Mouse (Mus musculus) limb, embryonic 10.5 days (tissue): ENCODE results near the gene Pip5k1b. TPM values are rescaled to one million over a fixed set of nuclear protein-coding genes. Genes with fewer than 3 reads are reported as not detected.
"Not testable (repeated sequence)": the region's sequence is repeated elsewhere in the genome, so short reads cannot be mapped to it uniquely, and the experiment has no call there.

Source experiments
- DNase-seq: peaks from one replicate; pipeline ENCODE4 v3.0.0-alpha.2; 2017; ENCODE audit warnings: low spot score
- H3K27ac ChIP-seq: fragments of 300-500 bp; sonication (generic); 2 replicates; pipeline ENCODE4 v1.5.1; 2016; ENCODE audit warnings: mild to moderate bottlenecking
- H3K27me3 ChIP-seq: fragments of 300-500 bp; sonication (generic); 2 replicates; pipeline ENCODE4 v1.6.1; 2016; ENCODE audit warnings: low read depth, mild to moderate bottlenecking; ENCODE audit not compliant: poor library complexity, severe bottlenecking
- H3K36me3 ChIP-seq: fragments of 300-500 bp; sonication (generic); 2 replicates; pipeline ENCODE4 v1.6.1; 2016; ENCODE audit warnings: mild to moderate bottlenecking, moderate library complexity
- H3K4me1 ChIP-seq: fragments of 300-500 bp; sonication (generic); 2 replicates; pipeline ENCODE4 v1.6.1; 2016
- H3K4me3 ChIP-seq: fragments of 300-500 bp; sonication (generic); 2 replicates; pipeline ENCODE4 v1.5.1; 2016; ENCODE audit warnings: mild to moderate bottlenecking, moderate library complexity
- H3K9me3 ChIP-seq: fragments of 300-500 bp; sonication (generic); replicated peaks from 2 replicates; pipeline ENCODE4 v1.6.1; 2016; ENCODE audit warnings: mild to moderate bottlenecking
- WGBS: fragments of 180-500 bp; shearing (Covaris S2); methylation state at CpG from one replicate; pipeline ENCODE4 v1.1.7; 2016; 5-methylcytosine and 5-hydroxymethylcytosine counted together
- polyA plus RNA-seq: library from polyadenylated mRNA; unstranded; fragments of >200 nt; fragmentation: Nextera tagmentation; extraction: Ambion mirVana; gene quantifications from 2 replicates; pipeline ENCODE4 v1.2.1, GENCODE M21; 2016

Gene Pip5k1b
- polyA plus RNA-seq, 1 experiment from 2014 or later: 0.50 TPM

DNA sequence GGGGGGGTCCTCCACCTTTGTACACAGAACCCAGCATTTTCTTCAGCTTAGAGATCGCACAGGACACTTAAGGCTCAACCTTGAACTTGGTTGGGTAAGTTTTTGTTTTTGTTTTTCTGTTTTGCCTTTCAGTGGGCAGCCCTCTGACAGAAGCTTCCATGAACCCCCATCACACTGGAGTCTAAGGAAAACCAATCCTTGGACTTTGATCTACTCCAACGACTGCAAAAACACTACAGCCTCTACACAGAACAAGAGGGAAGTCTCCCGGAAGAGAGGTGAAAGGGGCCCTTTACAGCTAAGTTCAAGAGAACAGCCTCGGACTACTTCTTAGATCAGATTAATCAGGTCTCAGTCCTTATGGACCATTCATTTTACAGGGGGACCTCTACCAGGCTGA, 1.2 kb downstream of the Pip5k1b start:
- no peak overlapping the region for H3K27ac ChIP-seq
- no peaks in the 10 kb centered on the region for H3K9me3 ChIP-seq
- H3K27me3 ChIP-seq: peaks cover 48% of the 10 kb centered on the region
- no peak overlapping the region for H3K4me3 ChIP-seq
- H3K36me3 ChIP-seq: no peaks in the 10 kb centered on the region
- DNase-seq: no peak
- peaks cover 34% of the 10 kb centered on the region for H3K4me1 ChIP-seq
- WGBS: 35% methylated on average over 4 of the region's 4 CpGs

DNA sequence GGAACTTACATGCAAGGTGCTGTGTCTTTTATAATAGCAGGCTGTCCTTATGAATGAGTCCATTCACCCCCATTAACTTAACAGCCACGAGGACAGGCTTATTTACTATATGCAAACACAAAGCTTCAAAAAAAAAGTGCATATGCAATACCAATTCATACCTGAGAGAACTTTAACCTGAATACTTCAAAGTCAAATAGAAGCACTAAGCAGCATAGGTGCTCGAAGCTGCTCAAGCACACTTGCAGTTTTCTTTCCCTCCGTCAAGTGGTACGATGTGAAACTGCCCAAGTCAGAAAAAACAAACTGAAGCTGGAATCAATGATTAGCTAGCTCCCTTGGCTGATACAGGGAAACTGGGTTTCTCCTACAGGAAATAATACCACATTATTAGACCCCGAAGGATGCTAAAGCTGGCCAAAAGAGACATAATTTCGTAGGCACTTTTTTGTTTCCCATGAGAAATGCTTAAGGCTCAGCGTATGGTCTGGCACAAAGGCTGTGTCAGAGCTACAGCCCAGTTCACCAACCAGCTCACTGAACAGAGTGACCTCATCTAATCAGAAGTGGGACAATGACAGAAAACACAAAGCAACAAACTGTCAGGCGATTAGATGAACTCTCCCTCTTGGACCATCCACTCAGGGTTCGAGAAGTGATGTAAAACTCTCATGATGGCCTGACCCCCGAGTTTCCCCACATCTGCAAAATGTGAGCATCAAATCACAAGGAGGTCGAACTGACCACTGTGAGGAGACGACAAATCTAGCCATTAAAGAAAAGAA, 2.2 kb downstream of the Pip5k1b start:
- WGBS: 83% methylated on average over 12 of the region's 12 CpGs

DNA sequence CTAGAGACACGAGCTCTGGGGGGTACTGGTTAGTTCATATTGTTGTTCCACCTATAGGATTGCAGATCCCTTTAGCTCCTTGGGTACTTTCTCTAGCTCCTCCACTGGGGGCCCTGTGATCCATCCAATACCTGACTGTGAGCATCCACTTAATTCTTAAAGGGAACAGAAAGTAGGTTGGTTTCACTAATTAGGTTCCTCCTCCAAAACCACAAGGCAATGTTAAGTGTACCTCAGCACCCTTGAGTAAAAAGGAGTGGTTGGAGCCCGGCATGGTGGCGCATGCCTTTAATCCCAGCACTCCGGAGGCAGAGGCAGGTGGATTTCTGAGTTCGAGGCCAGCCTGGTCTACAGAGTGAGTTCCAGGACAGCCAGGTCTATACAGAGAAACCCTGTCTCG, 3.0 kb downstream of the Pip5k1b start:
- DNase-seq, H3K36me3 ChIP-seq: not testable (repeated sequence)
- 87% methylated on average over 6 of the region's 6 CpGs for WGBS

More for the DNA sequence above, 2.2 kb downstream of the Pip5k1b start:
- no peak for DNase-seq
- peaks cover 43% of the 10 kb centered on the region for H3K27me3 ChIP-seq
- H3K4me3 ChIP-seq: no peak overlapping the region
- no peak overlapping the region for H3K27ac ChIP-seq
- H3K36me3 ChIP-seq: no peaks in the 10 kb centered on the region
- peaks cover 34% of the 10 kb centered on the region for H3K4me1 ChIP-seq
- no peaks in the 10 kb centered on the region for H3K9me3 ChIP-seq

DNA sequence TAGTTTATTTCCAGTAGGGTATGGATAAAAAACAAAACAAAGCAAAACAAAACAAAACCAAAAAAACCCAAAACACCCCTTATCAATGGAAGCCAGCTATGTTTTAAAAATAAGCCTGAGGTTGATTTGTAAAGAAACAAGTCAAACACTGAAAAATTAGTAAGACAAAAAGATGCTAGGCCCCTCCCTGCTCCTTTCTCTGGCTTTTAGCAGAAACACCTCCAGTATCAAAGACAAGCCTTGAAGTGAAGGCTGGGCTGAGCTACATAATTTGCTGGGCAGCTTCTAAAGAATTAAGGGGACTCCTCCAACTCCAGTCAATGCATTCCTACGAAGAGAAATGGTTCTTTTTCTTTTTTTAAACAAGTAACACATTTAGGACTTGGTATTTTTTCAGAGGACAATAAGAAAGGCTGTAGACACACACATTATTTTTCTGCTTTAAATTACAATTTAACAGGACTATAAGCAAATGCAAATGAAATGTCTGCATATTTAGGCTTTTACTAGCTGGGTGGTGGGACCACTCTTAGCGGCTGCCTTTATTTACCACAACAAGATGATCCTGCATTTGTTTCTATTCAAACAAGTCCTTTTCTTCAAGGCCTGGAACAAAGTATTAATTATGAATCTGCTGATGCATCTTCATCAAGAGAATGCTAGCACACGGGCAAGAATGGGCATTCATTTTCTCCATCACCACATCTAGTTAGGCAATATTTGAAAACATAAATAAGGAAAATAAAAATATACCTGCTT, 4.3 kb downstream of the Pip5k1b start:
- H3K36me3 ChIP-seq: no peaks in the 10 kb centered on the region
- 66% methylated on average over 3 of the region's 3 CpGs for WGBS
- no peak overlapping the region for H3K27ac ChIP-seq
- H3K9me3 ChIP-seq: no peaks in the 10 kb centered on the region
- no peak overlapping the region for H3K4me3 ChIP-seq
- peaks cover 19% of the 10 kb centered on the region for H3K4me1 ChIP-seq
- DNase-seq: no peak
- peaks cover 30% of the 10 kb centered on the region for H3K27me3 ChIP-seq

More for the DNA sequence above, 3.0 kb downstream of the Pip5k1b start:
- H3K4me3 ChIP-seq, H3K27ac ChIP-seq, H3K9me3 ChIP-seq: not testable (repeated sequence)
- peaks cover 39% of the 10 kb centered on the region for H3K27me3 ChIP-seq
- peaks cover 32% of the 10 kb centered on the region for H3K4me1 ChIP-seq

DNA sequence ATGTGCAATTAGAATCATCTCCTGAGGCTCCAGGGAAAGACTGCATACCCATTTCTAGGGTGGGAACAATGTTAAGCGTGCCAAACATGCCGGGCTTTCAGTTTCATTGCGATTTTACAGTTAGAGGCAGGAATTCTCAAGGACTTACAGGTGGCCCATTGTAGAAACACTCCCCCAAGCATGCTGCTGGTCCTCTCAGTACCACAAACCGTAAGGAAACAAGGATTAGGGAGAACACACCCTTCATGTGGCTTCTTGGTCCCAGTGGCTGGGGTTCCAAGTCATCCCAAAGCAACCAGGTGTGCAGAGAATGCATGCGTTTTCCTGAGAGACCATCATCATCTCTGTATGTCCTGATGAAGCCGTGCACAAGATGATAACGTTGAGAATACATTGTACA, 4.9 kb downstream of the Pip5k1b start:
- Histone ChIP-seq H3K27ac (no peak overlapping the region), H3K36me3 (no peaks in the 10 kb centered on the region), H3K27me3 (peaks cover 27% of the 10 kb centered on the region), H3K4me3 (no peak overlapping the region), H3K9me3 (no peaks in the 10 kb centered on the region), H3K4me1 (peaks cover 13% of the 10 kb centered on the region)
- WGBS: 79% methylated on average over 7 of the region's 7 CpGs
- DNase-seq: no peak

DNA sequence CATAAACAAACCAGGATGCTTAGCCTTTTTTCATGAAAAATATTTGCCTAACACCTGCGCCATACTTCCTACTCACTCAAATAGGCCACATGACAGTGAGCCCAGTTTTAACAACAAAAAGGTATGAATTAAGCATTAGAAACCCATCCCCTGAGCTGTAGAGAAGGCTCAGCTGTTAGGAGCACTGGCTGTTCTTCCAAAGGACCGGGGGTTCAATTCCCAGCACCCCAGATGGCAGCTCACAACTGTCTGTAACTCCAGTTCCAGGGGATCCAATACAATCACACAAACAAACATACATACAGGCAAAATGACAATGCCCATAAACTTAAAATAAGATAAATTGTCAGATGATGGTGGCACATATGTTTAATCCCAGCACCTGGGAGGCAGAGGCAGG, 5.7 kb downstream of the Pip5k1b start:
- Histone ChIP-seq H3K4me3 (no peak overlapping the region), H3K27me3 (peaks cover 21% of the 10 kb centered on the region), H3K9me3 (no peaks in the 10 kb centered on the region), H3K4me1 (peaks cover 6% of the 10 kb centered on the region), H3K27ac (no peak overlapping the region), H3K36me3 (no peaks in the 10 kb centered on the region)
- WGBS: 98% methylated on average over 2 of the region's 2 CpGs
- DNase-seq: no peak

DNA sequence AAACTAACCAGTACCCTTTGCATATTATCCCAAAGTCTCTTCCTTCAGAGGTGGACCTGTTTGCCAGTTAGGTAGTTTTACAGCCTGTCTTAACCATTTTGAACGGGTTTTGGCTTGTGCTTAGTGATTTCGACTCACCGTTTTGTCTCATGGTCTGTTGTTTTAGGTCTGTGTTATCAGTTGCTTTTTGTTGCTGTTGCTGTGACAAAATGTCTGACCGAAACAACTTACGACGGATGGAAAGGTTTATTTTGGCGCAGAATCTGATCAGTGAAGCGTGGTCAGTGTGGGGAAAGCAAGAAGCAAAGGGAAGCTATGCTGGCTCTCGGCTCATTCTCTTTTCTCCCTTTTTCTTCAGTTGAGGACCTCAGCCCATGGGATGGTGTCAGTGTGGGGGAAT, 7.3 kb downstream of the Pip5k1b start:
- WGBS: 94% methylated on average over 9 of the region's 9 CpGs
- 0 out of 2 replicates have a peak, but pooled peaks cover 4% of the 10 kb centered on the region for H3K27me3 ChIP-seq
- H3K27ac ChIP-seq: no peak overlapping the region
- DNase-seq: no peak
- no peaks in the 10 kb centered on the region for H3K9me3 ChIP-seq
- H3K36me3 ChIP-seq: no peaks in the 10 kb centered on the region
- no peaks in the 10 kb centered on the region for H3K4me1 ChIP-seq
- no peak overlapping the region for H3K4me3 ChIP-seq

DNA sequence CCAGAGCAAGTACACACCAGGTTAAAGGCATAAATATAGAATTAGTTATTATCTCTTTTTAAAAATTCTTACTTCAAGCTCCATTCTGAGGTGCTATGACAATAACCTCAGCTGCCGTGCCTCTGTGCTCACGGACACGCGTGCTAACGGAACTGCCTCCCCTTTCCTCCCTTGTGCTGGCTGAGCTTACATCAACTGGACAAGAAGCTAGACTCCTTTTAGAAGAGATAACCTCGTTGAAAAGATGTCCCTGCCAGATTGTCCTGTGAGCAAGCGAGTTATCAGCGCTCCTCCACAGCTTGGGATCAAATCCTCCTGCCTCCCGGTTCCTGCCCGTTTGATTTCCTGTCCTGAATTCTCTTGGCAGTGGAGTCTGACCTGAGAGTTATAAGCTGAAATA, 9.5 kb downstream of the Pip5k1b start:
- Histone ChIP-seq H3K4me3 (no peak overlapping the region), H3K27me3 (no peaks in the 10 kb centered on the region), H3K9me3 (no peaks in the 10 kb centered on the region), H3K27ac (no peak overlapping the region), H3K4me1 (no peaks in the 10 kb centered on the region), H3K36me3 (no peaks in the 10 kb centered on the region)
- 89% methylated on average over 10 of the region's 10 CpGs for WGBS
- no peak for DNase-seq

DNA sequence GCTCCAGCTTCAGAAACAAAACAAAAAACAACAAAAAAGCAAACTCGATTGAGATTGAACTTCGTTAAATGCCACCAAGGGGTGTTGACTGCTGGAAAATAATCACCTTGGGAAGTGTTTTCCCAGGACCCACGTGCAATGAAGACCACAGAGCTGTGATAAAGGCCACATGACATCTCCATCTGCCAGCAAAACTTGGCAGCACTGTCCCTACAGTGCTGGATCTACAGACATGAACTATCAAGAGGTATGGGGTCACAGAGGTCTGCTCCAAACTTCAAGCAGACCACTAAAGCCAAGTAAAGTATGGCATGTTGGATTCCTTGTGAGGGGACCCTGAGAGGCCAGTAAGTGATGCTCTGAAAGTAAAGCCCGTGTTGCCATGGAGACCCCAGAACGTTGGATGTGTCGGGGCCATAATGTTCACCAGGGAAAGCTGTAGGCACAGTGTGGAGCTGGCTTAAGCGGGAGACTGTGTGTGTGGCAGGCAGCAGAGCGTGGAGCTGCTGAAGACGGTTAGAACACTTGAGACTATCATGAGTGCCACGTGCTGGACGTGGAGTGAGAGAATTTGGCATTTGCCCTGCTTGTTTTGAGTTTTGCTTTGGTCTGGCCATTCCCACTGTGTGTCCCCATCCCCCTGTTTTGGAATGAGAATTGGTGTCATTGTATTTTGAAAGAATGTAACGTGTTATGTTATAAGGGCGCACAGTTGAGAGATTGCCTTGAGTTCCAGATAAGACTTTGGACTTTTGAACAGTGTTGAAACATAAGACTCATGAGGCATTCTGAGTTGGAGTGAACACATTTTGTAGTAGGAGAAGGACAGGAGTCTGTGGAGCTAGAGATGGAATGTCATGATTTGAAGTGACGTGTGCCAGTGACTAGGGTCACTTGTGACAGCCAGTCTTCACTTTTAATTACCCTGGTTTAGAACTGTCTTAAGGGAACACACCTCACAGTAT, 12.0 kb downstream of the Pip5k1b start:
- H3K4me1 ChIP-seq: no peaks in the 10 kb centered on the region
- H3K36me3 ChIP-seq: no peaks in the 10 kb centered on the region
- 91% methylated on average over 14 of the region's 14 CpGs for WGBS
- no peaks in the 10 kb centered on the region for H3K9me3 ChIP-seq
- H3K4me3 ChIP-seq: no peak overlapping the region
- no peak overlapping the region for H3K27ac ChIP-seq
- no peaks in the 10 kb centered on the region for H3K27me3 ChIP-seq
- DNase-seq: no peak

DNA sequence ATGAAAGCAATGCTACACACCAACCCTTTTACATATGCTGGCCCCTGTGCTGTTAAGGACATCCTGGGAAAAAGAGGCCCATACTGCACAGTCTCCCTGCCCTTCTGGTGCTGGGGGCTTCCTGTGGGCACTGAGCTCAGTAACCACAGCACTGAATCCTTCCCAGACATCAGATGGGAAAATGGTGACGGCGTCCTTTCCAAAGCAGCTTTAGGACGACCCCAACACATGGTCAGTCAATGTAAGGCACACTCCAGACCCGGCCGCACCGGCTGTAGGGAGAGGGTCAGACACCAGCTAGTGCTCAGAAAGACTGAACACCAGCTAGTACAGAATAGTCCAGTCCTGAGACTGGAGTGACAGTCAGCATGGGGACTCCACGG, 13.4 kb downstream of the Pip5k1b start:
- H3K27ac ChIP-seq: no peak overlapping the region
- H3K27me3 ChIP-seq: no peaks in the 10 kb centered on the region
- no peak overlapping the region for H3K4me3 ChIP-seq
- no peak for DNase-seq
- H3K9me3 ChIP-seq: no peaks in the 10 kb centered on the region
- H3K36me3 ChIP-seq: no peaks in the 10 kb centered on the region
- H3K4me1 ChIP-seq: no peaks in the 10 kb centered on the region
- 92% methylated on average over 7 of the region's 7 CpGs for whole genome bisulfite sequencing

DNA sequence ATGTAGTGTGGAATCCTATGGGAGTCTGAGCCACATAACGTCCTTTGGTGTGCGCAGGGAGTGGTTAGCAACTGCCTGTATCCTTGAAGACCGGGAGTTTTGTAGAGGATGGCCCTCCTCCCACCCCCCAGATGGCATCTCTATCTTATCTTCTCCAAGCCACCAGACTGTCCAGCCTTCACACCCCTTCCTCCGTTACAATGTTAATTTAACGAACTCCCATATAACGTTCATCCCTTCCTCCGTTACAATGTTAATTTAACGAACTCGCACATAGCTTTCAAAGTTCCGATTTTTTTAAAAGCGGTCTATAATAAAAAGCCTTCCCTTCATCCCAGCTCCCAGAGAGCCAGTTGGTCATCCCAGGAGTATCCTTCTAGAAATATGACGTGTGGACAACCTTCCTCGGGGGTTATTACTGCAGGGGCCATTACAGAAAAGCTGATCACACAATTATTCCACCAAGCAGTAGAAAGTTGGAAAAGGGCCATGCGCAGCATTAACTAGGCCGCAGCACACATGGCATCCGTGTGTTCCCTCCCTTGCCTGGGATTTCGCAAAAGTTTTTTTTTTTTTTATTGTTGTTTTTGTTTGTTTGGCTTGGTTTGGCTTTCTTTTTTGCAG, 13.9 kb downstream of the Pip5k1b start:
- Histone ChIP-seq H3K36me3 (no peaks in the 10 kb centered on the region), H3K9me3 (no peaks in the 10 kb centered on the region), H3K4me1 (no peaks in the 10 kb centered on the region), H3K27me3 (no peaks in the 10 kb centered on the region), H3K4me3 (no peak overlapping the region), H3K27ac (no peak overlapping the region)
- DNase-seq: no peak
- 91% methylated on average over 17 of the region's 17 CpGs for WGBS

DNA sequence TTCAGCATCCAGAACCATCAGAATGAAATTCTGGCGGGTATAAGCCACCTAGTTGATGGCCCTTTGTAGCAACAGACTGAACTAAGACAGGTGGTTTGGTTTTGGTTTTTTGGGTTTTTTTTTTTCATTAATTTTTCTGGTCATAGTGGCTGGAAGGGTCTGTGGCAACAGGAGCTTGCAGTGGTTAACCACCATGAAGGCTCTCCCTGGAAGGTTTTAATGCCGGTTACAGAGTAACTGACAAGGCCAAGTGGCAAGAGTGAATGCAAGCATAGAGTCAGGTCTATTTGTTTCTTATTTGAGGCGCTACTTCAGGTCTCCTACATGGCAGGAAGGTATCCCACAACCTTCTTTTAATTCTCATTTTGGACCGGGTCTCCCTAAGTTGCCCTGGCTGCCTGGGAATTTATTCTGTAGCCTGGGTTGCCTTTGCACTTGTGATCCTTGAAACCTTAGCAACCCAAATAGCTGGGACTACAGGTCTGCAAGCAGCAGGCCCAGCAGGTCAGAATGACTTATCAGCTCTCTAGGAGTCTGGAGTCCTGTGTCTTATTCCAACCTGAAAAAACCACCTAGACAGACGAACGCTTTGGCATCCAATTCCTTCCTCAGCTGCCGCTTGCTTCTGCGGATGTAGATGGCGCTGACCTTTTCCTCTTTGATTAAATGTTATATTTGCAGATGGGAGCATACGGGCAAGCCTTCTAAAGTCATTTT, 14.6 kb downstream of the Pip5k1b start:
- 93% methylated on average over 10 of the region's 10 CpGs for WGBS
- Histone ChIP-seq H3K4me1 (no peaks in the 10 kb centered on the region), H3K4me3 (no peak overlapping the region), H3K9me3 (no peaks in the 10 kb centered on the region), H3K36me3 (no peaks in the 10 kb centered on the region), H3K27ac (no peak overlapping the region), H3K27me3 (no peaks in the 10 kb centered on the region)
- DNase-seq: no peak
